Mouse (Mus musculus) intestine, embryonic 16.5 days (tissue): ENCODE measurements around the gene Slc1a2. TPM values are rescaled to one million over a fixed set of nuclear protein-coding genes. Genes with fewer than 3 reads are reported as not detected.

ENCODE experiments used
- ATAC-seq: fragments of 200-750 bp; cut with Nextera tagmentation; 2 replicates; pipeline ENCODE4 v1.8.0; 2017; ENCODE audit warnings: moderate TSS enrichment, moderate library complexity
- H3K27ac ChIP-seq: fragments of 300-500 bp; sonication (generic); 2 replicates; pipeline ENCODE4 v1.5.1; 2014; ENCODE audit warnings: mild to moderate bottlenecking, low read length
- H3K27me3 ChIP-seq: fragments of 300-500 bp; sonication (generic); replicated peaks from 2 replicates; pipeline ENCODE4 v1.6.1; 2014; ENCODE audit warnings: low read length, control low read depth, mixed read lengths; ENCODE audit not compliant: control insufficient read depth, insufficient read depth
- H3K36me3 ChIP-seq: fragments of 300-500 bp; sonication (generic); 2 replicates; pipeline ENCODE4 v1.6.1; 2014; ENCODE audit warnings: low read length, control low read depth; ENCODE audit not compliant: control insufficient read depth, insufficient read depth
- H3K4me1 ChIP-seq: fragments of 300-500 bp; sonication (generic); 2 replicates; pipeline ENCODE4 v1.6.1; 2014; ENCODE audit warnings: low read length, control low read depth, mixed read lengths; ENCODE audit not compliant: control insufficient read depth, insufficient read depth
- H3K4me2 ChIP-seq: fragments of 300-500 bp; sonication (generic); 2 replicates; pipeline ENCODE4 v1.6.1; 2014; ENCODE audit warnings: low read depth, low read length, control low read depth
- H3K4me3 ChIP-seq: fragments of 300-500 bp; sonication (generic); 2 replicates; pipeline ENCODE4 v1.5.1; 2014; ENCODE audit warnings: mild to moderate bottlenecking, low read length
- H3K9ac ChIP-seq: fragments of 300-500 bp; sonication (generic); 2 replicates; pipeline ENCODE4 v1.6.1; 2014; ENCODE audit warnings: low read depth, low read length
- H3K9me3 ChIP-seq: fragments of 300-500 bp; sonication (generic); 2 replicates; pipeline ENCODE4 v1.6.1; 2016; ENCODE audit warnings: low read length, control low read depth; ENCODE audit not compliant: control insufficient read depth
- WGBS: fragments of 180-500 bp; shearing (Covaris S2); extraction: QIAGEN DNeasy Blood & Tissue Kit; methylation state at CpG from one replicate; pipeline ENCODE4 v1.1.7; 2014; 5-methylcytosine and 5-hydroxymethylcytosine counted together
- polyA plus RNA-seq: library from polyadenylated mRNA; unstranded; fragments of >200 nt; fragmentation: Nextera tagmentation; extraction: Ambion mirVana; gene quantifications from 2 replicates; pipeline ENCODE4 v1.2.1, GENCODE M21; 2015

Gene Slc1a2
- polyA plus RNA-seq, 1 experiment from 2014 or later: 0.13 TPM

GRCm38 (mm10) chr2:102778208-102778607 lies 119.7 kb downstream of the Slc1a2 start:
- no peaks in the 10 kb centered on the region for H3K4me1 ChIP-seq
- no peak overlapping the region for H3K27ac ChIP-seq
- no peaks in the 10 kb centered on the region for H3K36me3 ChIP-seq
- no peak overlapping the region for H3K4me3 ChIP-seq
- no peaks in the 10 kb centered on the region for H3K27me3 ChIP-seq
- H3K4me2 ChIP-seq: no peak overlapping the region
- WGBS: 91% methylated on average over 3 of the region's 3 CpGs
- ATAC-seq: no peak
- no peaks in the 10 kb centered on the region for H3K9me3 ChIP-seq
- no peak overlapping the region for H3K9ac ChIP-seq

- Histone ChIP-seq H3K4me3 (no peak overlapping the region), H3K4me1 (no peaks in the 10 kb centered on the region), H3K27ac (no peak overlapping the region), H3K9me3 (no peaks in the 10 kb centered on the region), H3K36me3 (no peaks in the 10 kb centered on the region), H3K4me2 (no peak overlapping the region), H3K27me3 (no peaks in the 10 kb centered on the region), H3K9ac (no peak overlapping the region)
- ATAC-seq: no peak
- WGBS: 79% methylated on average over 7 of the region's 7 CpGs
Measured at GRCm38 (mm10) chr2:102782751-102783150, 124.3 kb downstream of the Slc1a2 start.

GRCm38 (mm10) chr2:102785696-102786095 lies 127.2 kb downstream of the Slc1a2 start:
- Histone ChIP-seq H3K36me3 (no peaks in the 10 kb centered on the region), H3K27me3 (no peaks in the 10 kb centered on the region), H3K4me2 (no peak overlapping the region), H3K9ac (no peak overlapping the region), H3K4me1 (no peaks in the 10 kb centered on the region), H3K27ac (no peak overlapping the region), H3K9me3 (no peaks in the 10 kb centered on the region), H3K4me3 (no peak overlapping the region)
- no peak for ATAC-seq
- WGBS: 54% methylated on average over 4 of the region's 4 CpGs

- H3K4me2 ChIP-seq: no peak overlapping the region
- no peaks in the 10 kb centered on the region for H3K36me3 ChIP-seq
- H3K9me3 ChIP-seq: no peaks in the 10 kb centered on the region
- H3K4me3 ChIP-seq: no peak overlapping the region
- H3K4me1 ChIP-seq: no peaks in the 10 kb centered on the region
- no peak overlapping the region for H3K9ac ChIP-seq
- 76% methylated on average over 2 of the region's 2 CpGs for WGBS
- H3K27ac ChIP-seq: no peak overlapping the region
- no peaks in the 10 kb centered on the region for H3K27me3 ChIP-seq
- ATAC-seq: no peak
Measured at GRCm38 (mm10) chr2:102791641-102792040, 133.2 kb downstream of the Slc1a2 start.

GRCm38 (mm10) chr2:102792804-102793203 lies 134.3 kb downstream of the Slc1a2 start:
- Histone ChIP-seq H3K4me1 (no peaks in the 10 kb centered on the region), H3K9ac (no peak overlapping the region), H3K9me3 (no peaks in the 10 kb centered on the region), H3K27me3 (no peaks in the 10 kb centered on the region), H3K4me2 (no peak overlapping the region), H3K4me3 (no peak overlapping the region), H3K36me3 (no peaks in the 10 kb centered on the region), H3K27ac (no peak overlapping the region)
- no peak for ATAC-seq
- whole genome bisulfite sequencing: 88% methylated on average over 6 of the region's 6 CpGs

- Histone ChIP-seq H3K4me2 (no peak overlapping the region), H3K4me1 (no peaks in the 10 kb centered on the region), H3K4me3 (no peak overlapping the region), H3K27me3 (no peaks in the 10 kb centered on the region), H3K9me3 (no peaks in the 10 kb centered on the region), H3K36me3 (no peaks in the 10 kb centered on the region), H3K9ac (no peak overlapping the region), H3K27ac (no peak overlapping the region)
- ATAC-seq: no peak
- 91% methylated on average over 3 of the region's 3 CpGs for WGBS
Measured at GRCm38 (mm10) chr2:102795034-102795433, 136.6 kb downstream of the Slc1a2 start.

- H3K27ac ChIP-seq: no peak overlapping the region
- H3K36me3 ChIP-seq: no peaks in the 10 kb centered on the region
- ATAC-seq: no peak
- H3K4me1 ChIP-seq: no peaks in the 10 kb centered on the region
- H3K9me3 ChIP-seq: no peaks in the 10 kb centered on the region
- no peaks in the 10 kb centered on the region for H3K27me3 ChIP-seq
- H3K9ac ChIP-seq: no peak overlapping the region
- no peak overlapping the region for H3K4me2 ChIP-seq
- 67% methylated on average over 2 of the region's 2 CpGs for WGBS
- no peak overlapping the region for H3K4me3 ChIP-seq
Measured at GRCm38 (mm10) chr2:102798149-102798548, 139.7 kb downstream of the Slc1a2 start.

GRCm38 (mm10) chr2:102801899-102802298 lies 143.4 kb downstream of the Slc1a2 start:
- no peak for ATAC-seq
- Histone ChIP-seq H3K27me3 (no peaks in the 10 kb centered on the region), H3K9ac (no peak overlapping the region), H3K4me2 (no peak overlapping the region), H3K4me3 (no peak overlapping the region), H3K36me3 (no peaks in the 10 kb centered on the region), H3K27ac (no peak overlapping the region), H3K4me1 (no peaks in the 10 kb centered on the region), H3K9me3 (no peaks in the 10 kb centered on the region)
- 79% methylated on average over 1 of the region's 1 CpGs for WGBS

- H3K9ac ChIP-seq: no peak overlapping the region
- no peaks in the 10 kb centered on the region for H3K27me3 ChIP-seq
- H3K4me2 ChIP-seq: no peak overlapping the region
- H3K4me1 ChIP-seq: no peaks in the 10 kb centered on the region
- H3K4me3 ChIP-seq: no peak overlapping the region
- no peaks in the 10 kb centered on the region for H3K36me3 ChIP-seq
- WGBS: 32% methylated on average over 2 of the region's 2 CpGs
- no peaks in the 10 kb centered on the region for H3K9me3 ChIP-seq
- ATAC-seq: no peak
- no peak overlapping the region for H3K27ac ChIP-seq
Measured at GRCm38 (mm10) chr2:102804109-102804508, 145.7 kb downstream of the Slc1a2 start.

- H3K9ac ChIP-seq: no peak overlapping the region
- no peaks in the 10 kb centered on the region for H3K9me3 ChIP-seq
- H3K27me3 ChIP-seq: no peaks in the 10 kb centered on the region
- WGBS: 81% methylated on average over 6 of the region's 6 CpGs
- no peak overlapping the region for H3K4me3 ChIP-seq
- no peaks in the 10 kb centered on the region for H3K4me1 ChIP-seq
- H3K36me3 ChIP-seq: no peaks in the 10 kb centered on the region
- ATAC-seq: no peak
- no peak overlapping the region for H3K27ac ChIP-seq
- no peak overlapping the region for H3K4me2 ChIP-seq
Measured at GRCm38 (mm10) chr2:102805283-102805682, 146.8 kb downstream of the Slc1a2 start.
